8 mouse cellular contexts compared by ENCODE assay signal in genomic region chr5:124334392-124334791, GRCm38 (mm10). TPM values are rescaled to one million over a fixed set of nuclear protein-coding genes. Genes with fewer than 3 reads are reported as not detected.
DNase-seq lines count a peak whose midpoint lies in the region; ATAC-seq and TF ChIP-seq lines count a peak whose summit lies in the region.

No protein-coding gene starts in this region.

- no peak overlapping the region for H3K4me3 ChIP-seq in intestine, embryonic 16.5 days (ENCODE audit: low read length)
- no peak overlapping the region for H3K4me3 ChIP-seq in liver, postnatal 0 days (ENCODE audit: low read depth, low read length)
- H3K4me3 ChIP-seq in neural tube, embryonic 14.5 days (ENCODE audit: low read depth, low read length): no peak overlapping the region

- peak; percentile 18 for DNase-seq in ZHBTc4 (ENCODE audit: low read depth, low spot score)
- peak; percentile 80 for DNase-seq in cerebellum, adult 9-11 months
- peak; percentile 64 to 78 for DNase-seq in heart, adult 18-20 months
- DNase-seq in liver, postnatal 0 days: no peak
- no peak for DNase-seq in spleen, adult 12 weeks (ENCODE audit: low spot score)
- no peak for DNase-seq in right cerebral cortex, postnatal 14 days

- no peak for TF ChIP-seq EP300 in liver, postnatal 0 days (IDR thresholded peaks at IDR 0.05; ENCODE audit: low read depth)

- H3K27me3 ChIP-seq in intestine, embryonic 16.5 days (replicated peaks; ENCODE audit: control insufficient read depth, insufficient read depth, low read length): no peaks in the 10 kb centered on the region
- H3K27me3 ChIP-seq in liver, postnatal 0 days (ENCODE audit: insufficient read depth, low read length): no peaks in the 10 kb centered on the region
- H3K27me3 ChIP-seq in neural tube, embryonic 14.5 days (ENCODE audit: control insufficient read depth, insufficient read depth, low read length): no peaks in the 10 kb centered on the region

- peak; percentile 37; the same call in 1 of the 2 replicates for ATAC-seq in intestine, embryonic 16.5 days
- ATAC-seq in liver, postnatal 0 days: no peak
- peak; percentile 90 for ATAC-seq in neural tube, embryonic 14.5 days (ENCODE audit: low read depth)

- TF ChIP-seq CTCF in liver, postnatal 0 days (IDR thresholded peaks at IDR 0.05; ENCODE audit: low read depth): no peak

- 0 out of 2 replicates have a peak overlapping the region, but pooled peaks have one; percentile 38 for H3K27ac ChIP-seq in intestine, embryonic 16.5 days (ENCODE audit: low read length)
- H3K27ac ChIP-seq in liver, postnatal 0 days (ENCODE audit: low read depth): 0 out of 2 replicates have a peak overlapping the region, but pooled peaks have one; percentile 7
- H3K27ac ChIP-seq in neural tube, embryonic 14.5 days (ENCODE audit: low read depth, low read length): peak overlapping the region; percentile 83

- H3K36me3 ChIP-seq in intestine, embryonic 16.5 days (ENCODE audit: control insufficient read depth, insufficient read depth, low read length): no peaks in the 10 kb centered on the region
- H3K36me3 ChIP-seq in liver, postnatal 0 days (replicated peaks; ENCODE audit: insufficient read depth, low read length): no peaks in the 10 kb centered on the region
- no peaks in the 10 kb centered on the region for H3K36me3 ChIP-seq in neural tube, embryonic 14.5 days (ENCODE audit: control insufficient read depth, insufficient read depth, low read length)

- 52% methylated on average over 6 of the region's 6 CpGs for WGBS in intestine, embryonic 16.5 days
- WGBS in liver, postnatal 0 days (ENCODE audit: insufficient replicate concordance): 60% methylated on average over 6 of the region's 6 CpGs
- WGBS in neural tube, embryonic 14.5 days: 8% methylated on average over 6 of the region's 6 CpGs

- no peak overlapping the region for H3K4me2 ChIP-seq in intestine, embryonic 16.5 days (ENCODE audit: low read depth, low read length)
- no peak overlapping the region for H3K4me2 ChIP-seq in liver, postnatal 0 days (ENCODE audit: low read depth, low read length)
- no peak overlapping the region for H3K4me2 ChIP-seq in neural tube, embryonic 14.5 days (ENCODE audit: low read depth, low read length)

- no peaks in the 10 kb centered on the region for H3K9me3 ChIP-seq in intestine, embryonic 16.5 days (ENCODE audit: control insufficient read depth, low read length)
- no peaks in the 10 kb centered on the region for H3K9me3 ChIP-seq in liver, postnatal 0 days (ENCODE audit: low read length)
- no peaks in the 10 kb centered on the region for H3K9me3 ChIP-seq in neural tube, embryonic 14.5 days (ENCODE audit: control insufficient read depth, low read length)

- H3K4me1 ChIP-seq in intestine, embryonic 16.5 days (ENCODE audit: control insufficient read depth, insufficient read depth, low read length): peaks cover 7% of the 10 kb centered on the region
- H3K4me1 ChIP-seq in liver, postnatal 0 days (ENCODE audit: insufficient read depth): no peaks in the 10 kb centered on the region
- H3K4me1 ChIP-seq in neural tube, embryonic 14.5 days (ENCODE audit: control insufficient read depth, insufficient read depth, low read length): peaks cover 22% of the 10 kb centered on the region; the same call in 1 of the 2 replicates

- H3K9ac ChIP-seq in intestine, embryonic 16.5 days (ENCODE audit: low read depth, low read length): no peak overlapping the region
- H3K9ac ChIP-seq in liver, postnatal 0 days (replicated peaks): no peak overlapping the region
- H3K9ac ChIP-seq in neural tube, embryonic 14.5 days (replicated peaks; ENCODE audit: low read depth, low read length): no peak overlapping the region

RNA-seq across cellular contexts. Expression of gene 2810006K23Rik, which starts 6.5 kb away (rescaled TPM):
- total RNA-seq in heart, adult 18-20 months (2021): 10 to 100 TPM; 12.4 to 14.4 TPM
- polyA plus RNA-seq in intestine, embryonic 16.5 days (2015; fragmentation: Nextera tagmentation; extraction: Ambion mirVana): 13.6 and 14.9 TPM in 2 replicates
- polyA plus RNA-seq in liver, postnatal 0 days (2015; fragmentation: Nextera tagmentation; extraction: Ambion mirVana): 4.5 and 4.9 TPM in 2 replicates
- polyA plus RNA-seq in neural tube, embryonic 14.5 days (2014; fragmentation: Nextera tagmentation; extraction: Ambion mirVana): 8.2 and 12.7 TPM in 2 replicates

RNA-seq across cellular contexts. Expression of gene Mphosph9, which starts 6.6 kb away (rescaled TPM):
- total RNA-seq in heart, adult 18-20 months (2021): 1 to 10 TPM; 3.9 to 5.5 TPM
- polyA plus RNA-seq in intestine, embryonic 16.5 days (2015; fragmentation: Nextera tagmentation; extraction: Ambion mirVana): 5.6 and 6.6 TPM in 2 replicates
- polyA plus RNA-seq in liver, postnatal 0 days (2015; fragmentation: Nextera tagmentation; extraction: Ambion mirVana): 2.6 and 3.0 TPM in 2 replicates
- 15.8 and 18.8 TPM in 2 replicates for polyA plus RNA-seq in neural tube, embryonic 14.5 days (2014; fragmentation: Nextera tagmentation; extraction: Ambion mirVana)

RNA-seq across cellular contexts. Expression of gene Cdk2ap1, which starts 28.5 kb away (rescaled TPM):
- 100 to 1,000 TPM; 148 to 156 TPM for total RNA-seq in heart, adult 18-20 months (2021)
- polyA plus RNA-seq in intestine, embryonic 16.5 days (2015; fragmentation: Nextera tagmentation; extraction: Ambion mirVana): 17.8 and 21.1 TPM in 2 replicates
- polyA plus RNA-seq in liver, postnatal 0 days (2015; fragmentation: Nextera tagmentation; extraction: Ambion mirVana): 31.7 and 44.7 TPM in 2 replicates
- polyA plus RNA-seq in neural tube, embryonic 14.5 days (2014; fragmentation: Nextera tagmentation; extraction: Ambion mirVana): 68.5 and 72.5 TPM in 2 replicates

Comparison
In these comparisons a context has a peak if more than half of its experiments do, and no peak if none do; other contexts are left out.
1. DNase-seq: peak in ZHBTc4 (single experiment), cerebellum, adult 9-11 months (single experiment) and heart, adult 18-20 months (2 of 2); none in liver, postnatal 0 days (single experiment), spleen, adult 12 weeks (single experiment) and right cerebral cortex, postnatal 14 days (single experiment).
2. H3K27ac ChIP-seq: peak in every context shown above with its lines; median percentile 83 in neural tube, embryonic 14.5 days; 38 in intestine, embryonic 16.5 days; 7 in liver, postnatal 0 days.